Mouse (Mus musculus) forebrain, embryonic 14.5 days (tissue): ENCODE measurements at regions not wholly inside any gene's neighbourhood (a gene's known extent, or its start where the extent isn't known, plus 50 kb on each side); places are given as distances from the start of the nearest gene placed in this dataset.

Experiments
- ATAC-seq: fragments of 200-750 bp; cut with Nextera tagmentation; 2 replicates; pipeline ENCODE4 v1.8.0; 2017; ENCODE audit warnings: mild to moderate bottlenecking, moderate library complexity
- DNase-seq: peaks from one replicate; pipeline ENCODE4 v3.0.0-alpha.2; 2015; ENCODE audit warnings: low spot score
- H3K27ac ChIP-seq: fragments of 300-500 bp; sonication (generic); 2 replicates; pipeline ENCODE4 v1.5.1; 2014; ENCODE audit warnings: low read depth, mild to moderate bottlenecking, control low read depth, low read length, moderate library complexity
- H3K27me3 ChIP-seq: fragments of 300-500 bp; sonication (generic); replicated peaks from 2 replicates; pipeline ENCODE4 v1.6.1; 2014; ENCODE audit warnings: low read length, control low read depth, mixed read lengths; ENCODE audit not compliant: control insufficient read depth, insufficient read depth
- H3K36me3 ChIP-seq: fragments of 300-500 bp; sonication (generic); 2 replicates; pipeline ENCODE4 v1.6.1; 2014; ENCODE audit warnings: low read length, control low read depth; ENCODE audit not compliant: control insufficient read depth, insufficient read depth
- H3K4me1 ChIP-seq: fragments of 300-500 bp; sonication (generic); 2 replicates; pipeline ENCODE4 v1.6.1; 2014; ENCODE audit warnings: antibody characterized with exemption, low read length, control low read depth; ENCODE audit not compliant: control insufficient read depth, insufficient read depth
- H3K4me2 ChIP-seq: fragments of 300-500 bp; sonication (generic); 2 replicates; pipeline ENCODE4 v1.6.1; 2014; ENCODE audit warnings: mild to moderate bottlenecking, control low read depth, low read length
- H3K4me3 ChIP-seq: fragments of 300-500 bp; sonication (generic); 2 replicates; pipeline ENCODE4 v1.5.1; 2014; ENCODE audit warnings: low read depth, low read length, control low read depth
- H3K9ac ChIP-seq: fragments of 300-500 bp; sonication (generic); 2 replicates; pipeline ENCODE4 v1.6.1; 2014; ENCODE audit warnings: mild to moderate bottlenecking, low read length, control low read depth, moderate library complexity
- H3K9me3 ChIP-seq: fragments of 300-500 bp; sonication (generic); replicated peaks from 2 replicates; pipeline ENCODE4 v1.6.1; 2016; ENCODE audit warnings: low read length, control low read depth, mixed read lengths; ENCODE audit not compliant: control insufficient read depth
- WGBS: fragments of 180-500 bp; shearing (Covaris S2); extraction: QIAGEN DNeasy Blood & Tissue Kit; methylation state at CpG from one replicate; pipeline ENCODE4 v1.1.7; 2014; 5-methylcytosine and 5-hydroxymethylcytosine counted together

DNA sequence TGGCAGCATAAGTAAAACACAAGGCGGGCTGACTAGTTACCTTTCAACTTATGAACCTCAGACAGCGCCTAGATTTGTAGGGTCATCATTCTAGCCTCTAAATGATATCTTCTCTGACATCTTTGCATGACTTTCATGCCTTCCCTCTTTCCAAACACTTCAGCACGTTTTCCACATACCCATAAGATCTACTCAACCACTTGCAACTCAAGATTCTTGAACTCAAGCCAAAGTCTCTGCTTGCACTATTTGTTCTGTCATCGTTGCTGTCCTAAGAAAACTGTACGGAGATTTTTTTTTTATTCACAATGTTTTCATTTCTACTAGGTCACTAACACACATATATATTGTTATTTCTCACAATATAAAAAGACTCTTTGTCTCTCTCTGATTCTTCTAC, 150.8 kb upstream of the Lsm8 start:
- H3K27me3 ChIP-seq: no peaks in the 10 kb centered on the region
- 0 out of 2 replicates have a peak, but pooled peaks cover 6% of the 10 kb centered on the region for H3K4me1 ChIP-seq
- H3K36me3 ChIP-seq: no peaks in the 10 kb centered on the region
- no peaks in the 10 kb centered on the region for H3K9me3 ChIP-seq
- ATAC-seq: no peak
- no peak overlapping the region for H3K9ac ChIP-seq
- H3K4me3 ChIP-seq: no peak overlapping the region
- H3K27ac ChIP-seq: no peak overlapping the region
- 77% methylated on average over 5 of the region's 5 CpGs for WGBS
- H3K4me2 ChIP-seq: no peak overlapping the region
- no peak for DNase-seq

DNA sequence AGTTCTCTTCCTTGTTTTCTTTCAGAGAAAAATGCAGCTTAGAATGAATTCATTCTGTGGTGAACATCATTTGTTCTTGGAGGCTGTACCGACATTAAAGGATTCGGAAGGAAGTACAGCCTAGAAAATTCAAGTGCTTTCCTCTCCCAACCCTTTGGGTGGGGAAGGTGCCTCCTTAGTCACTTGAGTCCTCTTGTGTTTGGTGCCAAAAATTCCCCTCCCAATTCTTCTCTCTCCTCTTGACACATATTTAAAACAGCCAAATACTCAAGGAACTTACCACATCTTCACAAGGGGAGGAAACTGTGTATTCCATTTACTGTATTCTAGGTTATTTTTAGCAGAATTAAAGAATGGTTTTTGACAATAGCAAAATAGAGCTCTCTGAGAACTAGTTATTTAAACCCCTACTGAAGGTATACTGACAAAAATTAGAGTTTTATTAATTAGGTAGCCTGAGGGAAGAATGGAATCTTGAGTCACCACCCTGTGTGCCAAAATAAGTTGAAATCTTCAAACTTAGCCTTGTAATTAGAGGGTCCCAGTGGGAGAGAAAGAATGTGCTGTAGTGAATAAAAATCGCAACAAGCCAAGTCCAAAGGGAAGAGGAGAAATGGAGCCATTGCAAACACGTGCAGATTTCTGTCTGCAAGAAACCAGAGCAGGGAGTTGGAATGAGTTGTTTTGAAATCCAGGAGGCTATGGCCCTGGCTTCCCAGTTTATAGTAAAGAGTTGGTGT, 149.2 kb upstream of the Lsm8 start:
- H3K4me1 ChIP-seq: 0 out of 2 replicates have a peak, but pooled peaks cover 6% of the 10 kb centered on the region
- DNase-seq (peak; percentile 56), ATAC-seq (peak; percentile 63)
- H3K9ac ChIP-seq: no peak overlapping the region
- no peaks in the 10 kb centered on the region for H3K9me3 ChIP-seq
- H3K36me3 ChIP-seq: no peaks in the 10 kb centered on the region
- no peak overlapping the region for H3K27ac ChIP-seq
- H3K4me2 ChIP-seq: peak overlapping the region; percentile 0; the same call in 1 of the 2 replicates
- no peak overlapping the region for H3K4me3 ChIP-seq
- 10% methylated on average over 4 of the region's 4 CpGs for WGBS
- H3K27me3 ChIP-seq: no peaks in the 10 kb centered on the region

DNA sequence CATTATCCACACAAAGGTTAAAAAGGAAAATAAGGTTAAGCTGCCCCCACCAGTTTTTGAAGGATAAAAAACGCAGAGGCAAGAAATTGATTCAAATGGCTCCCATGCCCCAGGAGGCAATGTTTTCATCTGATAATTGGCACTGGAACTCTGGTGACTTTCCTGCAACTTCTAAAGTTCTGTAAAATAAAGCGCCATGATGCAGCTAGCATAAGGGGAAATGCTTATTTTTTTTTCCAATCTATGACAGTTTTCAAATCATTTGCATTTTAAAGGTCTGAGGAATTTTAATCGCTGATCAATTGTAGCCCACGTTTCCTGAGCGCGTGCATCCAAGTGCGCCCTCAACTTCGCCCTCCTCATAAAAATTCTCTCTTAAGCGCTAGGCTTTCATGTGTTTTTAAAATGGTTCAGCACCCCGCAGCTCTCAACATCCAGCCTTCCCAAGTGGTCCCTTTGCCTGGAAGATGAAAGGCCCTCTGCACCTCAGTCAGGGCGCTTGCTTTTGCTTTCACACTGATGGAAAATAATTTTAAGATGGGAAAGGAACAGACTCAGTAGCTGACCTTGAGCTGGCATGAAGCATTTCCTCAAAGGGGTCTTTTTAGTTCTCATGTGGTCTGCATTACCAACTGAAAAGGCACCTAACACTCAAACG, 148.5 kb upstream of the Lsm8 start:
- peak overlapping the region; percentile 0; the same call in 1 of the 2 replicates for H3K4me2 ChIP-seq
- no peaks in the 10 kb centered on the region for H3K9me3 ChIP-seq
- H3K27me3 ChIP-seq: no peaks in the 10 kb centered on the region
- WGBS: 4% methylated on average over 12 of the region's 12 CpGs
- no peaks in the 10 kb centered on the region for H3K36me3 ChIP-seq
- ATAC-seq (peak; percentile 65), DNase-seq (peak; percentile 61)
- no peak overlapping the region; the same call in 1 of the 2 replicates for H3K27ac ChIP-seq
- 0 out of 2 replicates have a peak, but pooled peaks cover 6% of the 10 kb centered on the region for H3K4me1 ChIP-seq
- H3K4me3 ChIP-seq: no peak overlapping the region
- no peak overlapping the region for H3K9ac ChIP-seq

DNA sequence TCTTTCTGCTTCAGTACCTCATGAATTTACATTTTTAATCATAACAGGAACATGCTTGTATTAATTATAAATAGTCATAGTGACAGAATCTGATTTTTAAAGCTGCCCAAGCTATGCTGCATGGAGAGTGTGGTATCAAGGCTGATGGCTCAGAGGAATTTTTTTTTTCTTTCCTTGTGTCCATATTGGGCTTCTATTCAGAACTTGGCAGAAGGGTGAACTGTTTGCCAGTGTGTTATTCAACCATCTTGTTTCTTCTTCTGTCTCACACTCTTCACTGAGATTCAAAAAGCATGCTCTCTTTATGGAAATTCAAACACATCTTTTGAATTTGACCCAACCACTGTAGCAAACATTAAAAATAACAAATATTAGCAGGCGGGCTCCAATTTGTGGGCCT, 137.6 kb upstream of the Lsm8 start:
- H3K4me1 ChIP-seq: no peaks in the 10 kb centered on the region
- peak; percentile 11 for DNase-seq
- H3K4me2 ChIP-seq: no peak overlapping the region
- ATAC-seq: peak; percentile 23; the same call in 1 of the 2 replicates
- no peak overlapping the region for H3K9ac ChIP-seq
- 92% methylated on average over 1 of the region's 1 CpGs for WGBS
- no peak overlapping the region for H3K4me3 ChIP-seq
- H3K27ac ChIP-seq: no peak overlapping the region
- no peaks in the 10 kb centered on the region for H3K36me3 ChIP-seq
- H3K27me3 ChIP-seq: no peaks in the 10 kb centered on the region
- H3K9me3 ChIP-seq: no peaks in the 10 kb centered on the region

DNA sequence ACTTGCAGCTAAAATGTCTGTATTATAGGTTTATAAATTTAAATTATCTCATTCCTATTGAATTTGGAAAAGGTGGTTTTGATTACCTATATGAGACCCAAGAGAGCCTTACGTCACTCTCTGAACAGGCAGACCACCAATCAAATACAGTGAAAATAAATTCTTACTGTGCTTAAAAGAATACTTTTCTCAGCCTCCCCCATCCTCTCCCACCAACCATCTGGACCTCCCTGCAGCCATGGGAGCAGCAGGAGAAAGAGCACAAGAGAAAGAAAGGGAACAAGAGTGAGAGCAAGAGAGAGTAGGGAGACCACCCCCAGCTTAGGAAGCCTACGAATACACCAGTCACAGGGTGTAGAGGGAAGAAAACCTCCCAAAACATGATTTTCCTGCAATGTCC, 99.5 kb upstream of the Lsm8 start:
- ATAC-seq: peak; percentile 54; the same call in 1 of the 2 replicates
- H3K4me1 ChIP-seq: no peaks in the 10 kb centered on the region
- WGBS: 63% methylated on average over 2 of the region's 2 CpGs

DNA sequence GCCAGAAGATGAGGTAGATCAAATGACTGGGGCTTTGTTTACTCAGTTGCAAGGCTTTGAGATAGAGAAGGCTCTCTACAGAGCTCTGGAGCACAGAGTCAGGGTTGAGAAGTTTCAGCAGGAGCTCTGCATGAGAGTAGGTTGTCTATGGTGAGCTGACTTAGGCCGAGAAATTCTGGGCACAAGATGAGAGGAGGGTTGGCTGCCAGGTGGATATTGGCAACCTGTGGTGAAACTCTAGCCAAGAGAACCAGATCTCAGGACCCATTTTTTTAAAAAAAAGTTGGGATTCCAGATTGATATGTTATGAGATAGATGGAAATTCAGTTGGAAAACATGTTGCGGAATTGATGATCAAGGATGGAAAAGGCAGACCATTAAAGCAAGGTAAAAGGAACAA, 83.8 kb upstream of the Lsm8 start:
- no peak overlapping the region for H3K4me2 ChIP-seq
- H3K9ac ChIP-seq: no peak overlapping the region
- no peak overlapping the region for H3K4me3 ChIP-seq
- H3K4me1 ChIP-seq: no peaks in the 10 kb centered on the region
- WGBS: 84% methylated on average over 2 of the region's 2 CpGs
- ATAC-seq (no peak), DNase-seq (no peak)
- no peaks in the 10 kb centered on the region for H3K9me3 ChIP-seq
- H3K36me3 ChIP-seq: no peaks in the 10 kb centered on the region
- no peak overlapping the region for H3K27ac ChIP-seq
- H3K27me3 ChIP-seq: no peaks in the 10 kb centered on the region

More for the DNA sequence above, 99.5 kb upstream of the Lsm8 start:
- Histone ChIP-seq H3K9ac (no peak overlapping the region), H3K9me3 (no peaks in the 10 kb centered on the region), H3K4me3 (no peak overlapping the region), H3K4me2 (no peak overlapping the region), H3K27ac (no peak overlapping the region), H3K36me3 (no peaks in the 10 kb centered on the region), H3K27me3 (no peaks in the 10 kb centered on the region)
- no peak for DNase-seq

DNA sequence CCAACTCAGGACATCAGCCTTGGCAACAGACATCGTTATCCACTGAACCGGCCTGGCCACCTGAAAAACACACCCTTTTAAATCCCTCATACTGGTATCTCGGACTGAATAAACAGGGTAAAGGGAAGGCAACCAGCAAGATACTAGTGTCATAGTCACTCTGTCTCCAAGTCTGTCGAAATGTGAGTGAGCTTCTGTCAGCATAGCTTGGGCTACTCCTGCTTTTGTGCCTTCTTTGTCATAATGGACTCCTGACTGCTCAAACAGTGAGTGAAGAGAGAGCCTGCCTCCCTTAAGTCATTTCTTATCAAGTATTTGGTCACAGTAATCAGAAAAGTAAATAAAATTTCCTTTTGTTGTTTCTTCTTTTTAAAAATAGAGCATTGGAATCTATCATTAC, 53.0 kb upstream of the Lsm8 start:
- H3K4me2 ChIP-seq: no peak overlapping the region
- 15% methylated on average over 4 of the region's 4 CpGs for WGBS
- no peaks in the 10 kb centered on the region for H3K9me3 ChIP-seq
- 0 out of 2 replicates have a peak, but pooled peaks cover 5% of the 10 kb centered on the region for H3K4me1 ChIP-seq
- H3K27me3 ChIP-seq: no peaks in the 10 kb centered on the region
- peak overlapping the region; percentile 75; the same call in 1 of the 2 replicates for H3K27ac ChIP-seq
- H3K9ac ChIP-seq: no peak overlapping the region
- H3K4me3 ChIP-seq: no peak overlapping the region
- no peaks in the 10 kb centered on the region for H3K36me3 ChIP-seq
- peak; percentile 46 for DNase-seq
- ATAC-seq: peak; percentile 79

DNA sequence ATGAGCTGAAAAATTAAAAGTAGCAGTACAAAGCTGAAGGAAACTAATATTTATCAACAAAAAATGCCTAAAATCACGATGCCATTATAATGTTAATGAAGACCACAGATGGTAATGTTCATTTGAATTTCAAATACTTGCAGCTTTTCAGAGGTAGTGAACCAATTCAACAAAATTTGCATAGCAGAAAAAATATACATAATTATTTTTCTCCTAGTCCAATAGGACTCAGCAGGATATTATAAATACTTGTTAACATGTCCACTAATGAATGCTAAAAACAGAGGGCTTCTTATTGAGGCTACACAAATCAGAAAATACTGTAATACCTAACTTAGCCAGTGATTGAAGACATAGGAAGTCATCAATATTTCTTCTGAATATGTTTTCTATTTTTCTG, 52.5 kb upstream of the Lsm8 start:
- H3K27me3 ChIP-seq: no peaks in the 10 kb centered on the region
- no peak overlapping the region for H3K9ac ChIP-seq
- DNase-seq: peak; percentile 80
- no peak overlapping the region for H3K4me2 ChIP-seq
- no peak overlapping the region for H3K4me3 ChIP-seq
- no peak overlapping the region for H3K27ac ChIP-seq
- H3K4me1 ChIP-seq: 0 out of 2 replicates have a peak, but pooled peaks cover 5% of the 10 kb centered on the region
- H3K9me3 ChIP-seq: no peaks in the 10 kb centered on the region
- peak; percentile 83 for ATAC-seq
- H3K36me3 ChIP-seq: no peaks in the 10 kb centered on the region
- WGBS: 5% methylated on average over 1 of the region's 1 CpGs

DNA sequence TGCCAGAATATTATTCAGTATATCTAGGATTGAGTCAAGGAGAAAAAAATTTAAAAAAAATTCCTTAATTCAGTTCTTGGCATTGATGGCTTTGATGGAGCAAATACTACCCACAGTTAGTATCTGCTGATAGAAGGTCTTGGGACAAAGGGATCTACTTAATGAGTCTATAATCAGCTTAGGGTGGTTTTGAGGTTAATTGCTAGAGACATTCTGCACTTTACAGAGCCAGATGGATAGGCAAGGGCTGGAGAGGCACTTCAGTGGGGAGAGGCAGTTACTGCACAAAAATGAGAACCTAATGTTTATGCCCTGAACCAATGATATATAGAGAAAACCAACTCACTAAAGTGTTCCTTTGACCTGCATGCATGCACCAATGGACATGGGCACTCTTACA, 51.8 kb upstream of the Lsm8 start:
- H3K4me1 ChIP-seq: 0 out of 2 replicates have a peak, but pooled peaks cover 5% of the 10 kb centered on the region
- peak; percentile 60 for DNase-seq
- no peaks in the 10 kb centered on the region for H3K9me3 ChIP-seq
- H3K4me3 ChIP-seq: no peak overlapping the region
- H3K27me3 ChIP-seq: no peaks in the 10 kb centered on the region
- ATAC-seq: peak; percentile 74
- no peak overlapping the region for H3K9ac ChIP-seq
- H3K27ac ChIP-seq: peak overlapping the region; percentile 17; the same call in 1 of the 2 replicates
- H3K36me3 ChIP-seq: no peaks in the 10 kb centered on the region
- H3K4me2 ChIP-seq: no peak overlapping the region
